Mouse (Mus musculus): ENCODE measurements around the gene Med12.

DNA sequence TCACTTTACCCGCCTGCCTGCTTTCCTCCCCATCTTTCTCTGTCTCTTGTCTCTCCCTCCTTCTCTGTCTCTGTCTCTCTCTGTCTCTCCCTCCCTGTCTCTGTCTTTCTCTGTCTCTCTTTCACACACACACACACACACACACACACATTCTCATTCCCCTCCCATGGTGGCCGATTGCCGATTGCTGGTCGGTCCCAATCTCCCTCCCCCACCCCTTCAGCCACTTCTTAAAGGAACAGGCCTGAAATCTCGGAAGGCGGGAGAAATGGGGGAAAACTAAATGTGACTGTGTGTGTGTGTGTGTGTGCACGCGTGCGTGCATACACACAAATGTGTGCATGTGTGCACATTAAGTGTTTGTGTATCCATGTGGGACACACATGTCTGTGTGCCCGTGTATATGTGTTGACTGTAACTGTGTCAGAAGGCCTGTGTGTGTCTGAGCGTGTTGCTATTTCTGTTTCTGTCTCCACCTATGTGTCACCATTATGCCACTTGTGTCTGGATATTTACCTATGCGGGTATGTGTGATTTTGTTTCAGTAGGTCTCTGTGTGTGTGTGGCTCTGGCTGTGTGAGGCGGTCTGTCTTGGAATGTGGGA lies 26.7 kb downstream of the Med12 start:
- TF ChIP-seq POLR2A (IDR thresholded peaks at IDR 0.05; ENCODE audit: borderline replicate concordance, insufficient read depth, low read length), result no peak
- no peak for TF ChIP-seq CTCF (IDR thresholded peaks at IDR 0.05; ENCODE audit: borderline replicate concordance, insufficient read depth, low read depth, low read length)

Measured in cerebellum, adult 2 months (tissue).